Mouse (Mus musculus) intestine, embryonic 14.5 days (tissue): ENCODE results near the gene Stt3b. TPM values are rescaled to one million over a fixed set of nuclear protein-coding genes. Genes with fewer than 3 reads are reported as not detected.

ENCODE experiments used
- ATAC-seq: fragments of 200-750 bp; cut with Nextera tagmentation; replicated peaks from 2 replicates; pipeline ENCODE4 v1.8.0; 2017; ENCODE audit warnings: low read depth, moderate number of reproducible peaks, moderate TSS enrichment, moderate library complexity; ENCODE audit not compliant: low FRiP score, low TSS enrichment
- DNase-seq: peaks from one replicate; pipeline ENCODE4 v3.0.0-alpha.2; 2018; ENCODE audit warnings: low spot score
- H3K27ac ChIP-seq: fragments of 300-500 bp; sonication (generic); 2 replicates; pipeline ENCODE4 v1.5.1; 2014; ENCODE audit warnings: low read depth, mild to moderate bottlenecking, control low read depth
- H3K27me3 ChIP-seq: fragments of 300-500 bp; sonication (generic); replicated peaks from 2 replicates; pipeline ENCODE4 v1.6.1; 2014; ENCODE audit warnings: low read length, control low read depth; ENCODE audit not compliant: control insufficient read depth, insufficient read depth
- H3K36me3 ChIP-seq: fragments of 300-500 bp; sonication (generic); 2 replicates; pipeline ENCODE4 v1.6.1; 2014; ENCODE audit warnings: low read length, control low read depth; ENCODE audit not compliant: control insufficient read depth, insufficient read depth
- H3K4me1 ChIP-seq: fragments of 300-500 bp; sonication (generic); replicated peaks from 2 replicates; pipeline ENCODE4 v1.6.1; 2014; ENCODE audit warnings: low read length, control low read depth, mixed read lengths; ENCODE audit not compliant: control insufficient read depth, insufficient read depth
- H3K4me2 ChIP-seq: fragments of 300-500 bp; sonication (generic); 2 replicates; pipeline ENCODE4 v1.6.1; 2014; ENCODE audit warnings: low read length
- H3K4me3 ChIP-seq: fragments of 300-500 bp; sonication (generic); 2 replicates; pipeline ENCODE4 v1.5.1; 2014; ENCODE audit warnings: low read depth, low read length, control low read depth, mixed read lengths
- H3K9ac ChIP-seq: fragments of 300-500 bp; sonication (generic); 2 replicates; pipeline ENCODE4 v1.6.1; 2014; ENCODE audit warnings: mild to moderate bottlenecking, low read length
- H3K9me3 ChIP-seq: fragments of 300-500 bp; sonication (generic); 2 replicates; pipeline ENCODE4 v1.6.1; 2016; ENCODE audit warnings: low read length, control low read depth; ENCODE audit not compliant: control insufficient read depth
- WGBS: fragments of 180-500 bp; shearing (Covaris S2); extraction: QIAGEN DNeasy Blood & Tissue Kit; methylation state at CpG from one replicate; pipeline ENCODE4 v1.1.7; 2014; 5-methylcytosine and 5-hydroxymethylcytosine counted together
- polyA plus RNA-seq: library from polyadenylated mRNA; unstranded; fragments of >200 nt; fragmentation: Nextera tagmentation; extraction: Ambion mirVana; gene quantifications from 2 replicates; pipeline ENCODE4 v1.2.1, GENCODE M21; 2014

Gene Stt3b
- polyA plus RNA-seq, 1 experiment from 2014 or later = 135 TPM

- H3K4me1 ChIP-seq = peaks cover 33% of the 10 kb centered on the region
- peak overlapping the region; percentile 96 for H3K4me3 ChIP-seq
- no peak for DNase-seq
- peak overlapping the region; percentile 80 for H3K4me2 ChIP-seq
- 0% methylated on average over 22 of the region's 42 CpGs for WGBS
- no peaks in the 10 kb centered on the region for H3K27me3 ChIP-seq
- ATAC-seq = peak; percentile 82; the same call in 1 of the 2 replicates
- H3K27ac ChIP-seq = peak overlapping the region; percentile 99
- no peaks in the 10 kb centered on the region for H3K36me3 ChIP-seq
- no peaks in the 10 kb centered on the region for H3K9me3 ChIP-seq
- peak overlapping the region; percentile 99 for H3K9ac ChIP-seq
These were observed 260 bp downstream of the Stt3b start for GRCm38 (mm10) chr9:115309977-115310345.

- Histone ChIP-seq H3K4me2 (peak overlapping the region; percentile 80), H3K36me3 (no peaks in the 10 kb centered on the region), H3K9me3 (no peaks in the 10 kb centered on the region), H3K27ac (peak overlapping the region; percentile 99), H3K4me1 (peaks cover 36% of the 10 kb centered on the region), H3K4me3 (peak overlapping the region; percentile 96), H3K27me3 (no peaks in the 10 kb centered on the region), H3K9ac (peak overlapping the region; percentile 99)
- DNase-seq (peak; percentile 87), ATAC-seq (no peak)
- WGBS = under 1% methylated on average over 57 of the region's 65 CpGs
These were observed 745 bp downstream of the Stt3b start for GRCm38 (mm10) chr9:115309381-115309971.

DNA sequence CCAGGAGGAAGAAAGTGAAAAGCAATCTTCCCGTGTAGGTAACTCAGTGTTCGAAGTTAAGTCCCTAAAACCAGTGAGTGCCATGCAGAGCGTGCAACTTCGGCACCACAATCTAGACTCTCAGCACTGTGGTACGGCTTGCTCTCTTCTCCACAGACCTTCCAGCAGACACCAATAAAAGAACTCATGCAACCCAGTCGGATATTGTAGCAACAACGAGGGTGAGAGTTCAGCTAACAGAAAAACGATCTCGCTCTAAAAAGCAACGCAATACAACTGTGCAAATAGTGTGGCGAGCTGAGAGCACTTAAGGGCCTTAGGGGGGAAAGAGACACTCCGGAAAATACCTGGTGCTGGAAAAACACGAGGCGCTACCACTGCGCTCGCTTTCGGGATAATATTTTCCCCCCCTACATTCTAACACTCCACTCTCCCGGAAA is 1.3 kb downstream of the Stt3b start:
- 0% methylated on average over 18 of the region's 18 CpGs for WGBS
- no peaks in the 10 kb centered on the region for H3K36me3 ChIP-seq
- DNase-seq (no peak), ATAC-seq (no peak)
- H3K9me3 ChIP-seq = no peaks in the 10 kb centered on the region
- H3K4me1 ChIP-seq = peaks cover 39% of the 10 kb centered on the region
- H3K27me3 ChIP-seq = no peaks in the 10 kb centered on the region
- H3K9ac ChIP-seq = peak overlapping the region; percentile 99
- H3K4me3 ChIP-seq = peak overlapping the region; percentile 96
- peak overlapping the region; percentile 80 for H3K4me2 ChIP-seq
- peak overlapping the region; percentile 99 for H3K27ac ChIP-seq

GRCm38 (mm10) chr9:115308401-115308800 is 1.8 kb downstream of the Stt3b start:
- Histone ChIP-seq H3K27me3 (no peaks in the 10 kb centered on the region), H3K4me1 (peaks cover 41% of the 10 kb centered on the region), H3K4me2 (peak overlapping the region; percentile 80), H3K4me3 (peak overlapping the region; percentile 96), H3K36me3 (no peaks in the 10 kb centered on the region), H3K27ac (no peak overlapping the region), H3K9me3 (no peaks in the 10 kb centered on the region), H3K9ac (peak overlapping the region; percentile 99)
- DNase-seq (peak; percentile 42), ATAC-seq (no peak)
- WGBS = 12% methylated on average over 4 of the region's 4 CpGs

DNA sequence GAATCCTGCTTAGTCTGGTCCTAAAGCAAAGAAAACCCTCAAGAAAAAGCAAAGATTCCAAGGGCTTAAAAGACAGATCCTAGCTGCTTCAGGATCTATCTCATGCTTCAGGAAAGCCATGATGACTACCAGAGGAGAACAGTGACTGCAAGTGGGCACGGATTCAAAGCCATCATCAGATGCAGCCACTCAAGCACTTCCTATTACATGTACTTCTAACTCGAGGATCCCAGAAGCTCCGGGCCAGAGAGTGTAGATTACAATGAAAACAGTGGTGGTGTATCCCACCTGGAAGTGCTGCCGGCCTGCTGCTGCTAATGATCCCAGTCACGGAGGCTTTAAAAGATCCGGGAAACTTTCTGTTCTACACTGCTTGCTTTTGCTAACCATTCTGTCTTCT is 4.0 kb downstream of the Stt3b start:
- no peak for ATAC-seq
- H3K9ac ChIP-seq = peak overlapping the region; percentile 0; the same call in 1 of the 2 replicates
- 13% methylated on average over 6 of the region's 6 CpGs for WGBS

GRCm38 (mm10) chr9:115304149-115304548 is 6.1 kb downstream of the Stt3b start:
- H3K9me3 ChIP-seq = no peaks in the 10 kb centered on the region
- H3K4me2 ChIP-seq = no peak overlapping the region
- H3K4me3 ChIP-seq = no peak overlapping the region
- H3K27ac ChIP-seq = no peak overlapping the region
- H3K36me3 ChIP-seq = no peaks in the 10 kb centered on the region
- WGBS = 84% methylated on average over 4 of the region's 4 CpGs
- no peaks in the 10 kb centered on the region for H3K27me3 ChIP-seq
- peaks cover 45% of the 10 kb centered on the region for H3K4me1 ChIP-seq
- H3K9ac ChIP-seq = no peak overlapping the region
- peak; percentile 16 for DNase-seq
- no peak for ATAC-seq

More for the DNA sequence above, 4.0 kb downstream of the Stt3b start:
- Histone ChIP-seq H3K4me2 (peak overlapping the region; percentile 80), H3K27ac (no peak overlapping the region), H3K27me3 (no peaks in the 10 kb centered on the region), H3K9me3 (no peaks in the 10 kb centered on the region), H3K4me1 (peaks cover 42% of the 10 kb centered on the region), H3K4me3 (peak overlapping the region; percentile 96; the same call in 1 of the 2 replicates), H3K36me3 (no peaks in the 10 kb centered on the region)
- DNase-seq = peak; percentile 57

GRCm38 (mm10) chr9:115301593-115301992 is 8.6 kb downstream of the Stt3b start:
- Histone ChIP-seq H3K4me1 (peaks cover 30% of the 10 kb centered on the region), H3K27ac (no peak overlapping the region)
- WGBS = 79% methylated on average over 7 of the region's 7 CpGs

DNA sequence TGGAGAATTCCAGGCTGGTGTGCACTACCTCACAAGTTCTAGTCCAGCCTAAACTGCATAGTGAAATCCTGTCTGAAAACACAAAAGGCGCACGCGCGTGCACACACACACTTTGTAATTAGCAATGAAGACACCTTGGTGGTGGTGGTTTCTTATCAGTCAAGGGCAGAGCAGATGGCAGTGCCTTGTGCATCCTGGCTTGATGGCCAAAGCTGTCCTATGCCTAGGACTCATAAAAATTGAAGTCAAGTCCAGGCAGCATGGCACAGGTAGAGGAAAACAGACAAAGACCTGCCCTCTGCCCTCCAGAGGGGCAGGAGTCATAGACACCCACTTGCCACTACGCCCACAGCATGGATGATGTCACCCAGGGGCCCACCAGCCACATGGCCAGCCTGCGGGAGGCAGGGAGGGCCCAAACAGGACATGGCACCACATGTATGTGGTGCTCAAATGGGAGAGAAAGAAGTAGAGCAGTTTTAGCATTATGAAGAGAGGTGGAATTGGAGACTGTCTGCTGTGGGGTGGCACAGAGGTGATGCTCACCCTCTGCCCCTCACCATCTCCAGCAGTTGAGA is 9.1 kb downstream of the Stt3b start:
- Histone ChIP-seq H3K27me3 (no peaks in the 10 kb centered on the region), H3K4me2 (no peak overlapping the region), H3K27ac (no peak overlapping the region), H3K9me3 (no peaks in the 10 kb centered on the region), H3K36me3 (no peaks in the 10 kb centered on the region), H3K4me3 (no peak overlapping the region), H3K9ac (no peak overlapping the region), H3K4me1 (peaks cover 26% of the 10 kb centered on the region)
- DNase-seq (peak; percentile 46), ATAC-seq (no peak)
- 93% methylated on average over 6 of the region's 6 CpGs for WGBS

More at GRCm38 (mm10) chr9:115301593-115301992, 8.6 kb downstream of the Stt3b start:
- ATAC-seq (no peak), DNase-seq (peak; percentile 37)
- no peak overlapping the region for H3K4me3 ChIP-seq
- no peak overlapping the region for H3K4me2 ChIP-seq
- no peaks in the 10 kb centered on the region for H3K36me3 ChIP-seq
- no peak overlapping the region for H3K9ac ChIP-seq
- H3K27me3 ChIP-seq = no peaks in the 10 kb centered on the region
- no peaks in the 10 kb centered on the region for H3K9me3 ChIP-seq

- no peak for ATAC-seq
- peaks cover 8% of the 10 kb centered on the region; the same call in 1 of the 2 replicates for H3K4me1 ChIP-seq
- 86% methylated on average over 7 of the region's 7 CpGs for WGBS
These were observed 13.5 kb downstream of the Stt3b start for GRCm38 (mm10) chr9:115296738-115297137.

More at GRCm38 (mm10) chr9:115296738-115297137, 13.5 kb downstream of the Stt3b start:
- no peak overlapping the region for H3K4me3 ChIP-seq
- no peak overlapping the region for H3K9ac ChIP-seq
- DNase-seq = no peak
- H3K27me3 ChIP-seq = no peaks in the 10 kb centered on the region
- H3K27ac ChIP-seq = no peak overlapping the region
- no peaks in the 10 kb centered on the region for H3K36me3 ChIP-seq
- H3K9me3 ChIP-seq = no peaks in the 10 kb centered on the region
- H3K4me2 ChIP-seq = no peak overlapping the region
